Mouse (Mus musculus): ENCODE measurements around the gene Dlgap5. TPM values are rescaled to one million over a fixed set of nuclear protein-coding genes. Genes with fewer than 3 reads are reported as not detected.

The Dlgap5 gene
- total and polyA plus RNA-seq, 2 experiments from 2014 or later, result 5.5 to 10.0 TPM

DNA sequence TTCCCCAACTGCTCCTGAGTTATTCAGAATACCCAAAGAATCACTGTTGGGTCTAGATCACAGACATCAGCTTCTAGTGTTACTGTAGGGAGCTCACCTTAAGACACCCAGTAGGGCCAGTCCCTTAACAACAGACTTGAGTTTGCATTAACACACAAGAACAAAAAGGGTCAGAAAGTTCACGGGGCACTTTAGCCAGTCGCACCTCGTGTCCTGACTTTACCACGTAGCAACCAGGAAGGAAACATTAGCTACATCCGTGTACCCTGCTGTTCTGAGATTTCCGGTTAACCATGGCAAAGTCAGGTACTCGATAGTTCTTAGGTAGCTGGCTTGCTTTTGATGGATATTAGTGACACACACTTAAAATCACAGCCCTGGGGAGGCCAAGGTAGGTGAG is 34.3 kb downstream of the Dlgap5 start:
- no peak overlapping the region for H3K4me2 ChIP-seq (ENCODE audit: low read depth, low read length)
- no peaks in the 10 kb centered on the region for H3K4me1 ChIP-seq (ENCODE audit: insufficient read depth, low read length)
- no peak overlapping the region for H3K9ac ChIP-seq (replicated peaks; ENCODE audit: low read length)
- H3K27ac ChIP-seq, result no peak overlapping the region
- H3K27me3 ChIP-seq (ENCODE audit: insufficient read depth, low read length), result no peaks in the 10 kb centered on the region
- ATAC-seq (no peak), DNase-seq (ENCODE audit: low spot score) (no peak)
- H3K36me3 ChIP-seq (ENCODE audit: insufficient read depth, low read length), result no peaks in the 10 kb centered on the region
- H3K4me3 ChIP-seq (ENCODE audit: low read length), result no peak overlapping the region
- H3K9me3 ChIP-seq (ENCODE audit: low read length), result no peaks in the 10 kb centered on the region
- 81% methylated on average over 7 of the region's 7 CpGs for WGBS
- TF ChIP-seq CTCF (IDR thresholded peaks at IDR 0.05; ENCODE audit: low read depth), result no peak

DNA sequence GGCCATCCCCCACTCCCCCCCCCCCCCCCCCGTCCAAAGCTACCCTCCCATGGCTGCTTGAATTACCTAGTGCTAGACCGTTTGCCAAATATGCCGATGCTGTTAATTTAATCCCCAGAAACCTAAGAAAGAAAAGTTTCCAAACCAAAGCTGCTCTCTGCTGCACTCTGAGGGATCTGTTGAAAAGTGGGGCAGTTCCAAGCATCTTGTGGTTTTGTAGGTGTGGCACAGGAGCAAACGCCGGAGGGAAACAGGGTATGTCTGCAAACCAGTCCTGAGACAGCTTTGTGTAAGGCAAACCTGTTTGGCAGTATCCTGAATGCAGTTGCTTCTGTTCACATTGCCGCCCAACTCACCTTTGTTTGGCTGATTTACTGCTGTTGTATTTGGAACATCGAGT is 39.9 kb downstream of the Dlgap5 start:
- DNase-seq (ENCODE audit: low spot score) (no peak), ATAC-seq (no peak)
- Histone ChIP-seq H3K27ac (no peak overlapping the region), H3K36me3 (ENCODE audit: insufficient read depth, low read length) (no peaks in the 10 kb centered on the region), H3K9me3 (ENCODE audit: low read length) (no peaks in the 10 kb centered on the region), H3K27me3 (ENCODE audit: insufficient read depth, low read length) (peaks cover 5% of the 10 kb centered on the region; the same call in 1 of the 2 replicates), H3K9ac (replicated peaks; ENCODE audit: low read length) (no peak overlapping the region), H3K4me2 (ENCODE audit: low read depth, low read length) (no peak overlapping the region), H3K4me1 (ENCODE audit: insufficient read depth, low read length) (peaks cover 13% of the 10 kb centered on the region), H3K4me3 (ENCODE audit: low read length) (no peak overlapping the region)
- no peak for TF ChIP-seq CTCF (IDR thresholded peaks at IDR 0.05; ENCODE audit: low read depth)
- WGBS, result 85% methylated on average over 7 of the region's 7 CpGs

DNA sequence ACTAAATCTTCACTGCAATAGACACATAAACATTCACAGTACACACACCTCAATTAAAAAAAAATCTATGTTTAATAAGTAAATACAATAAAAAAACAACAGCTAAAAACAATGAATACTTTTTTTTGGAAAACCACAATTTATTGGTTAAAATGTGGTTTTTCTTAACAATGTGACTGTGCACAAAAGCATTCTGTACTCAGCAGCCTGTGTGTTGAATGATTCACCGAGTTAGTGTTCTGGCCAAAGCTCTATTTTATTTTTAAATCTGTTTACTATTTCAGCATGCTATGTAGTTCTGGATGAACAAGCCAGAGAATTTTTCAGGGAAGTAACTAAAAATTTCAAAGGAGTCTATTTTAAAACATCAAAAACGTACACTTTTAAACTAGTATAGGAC is 41.7 kb downstream of the Dlgap5 start:
- TF ChIP-seq CTCF (IDR thresholded peaks at IDR 0.05; ENCODE audit: low read depth), result no peak
- Histone ChIP-seq H3K27me3 (ENCODE audit: insufficient read depth, low read length) (peaks cover 5% of the 10 kb centered on the region; the same call in 1 of the 2 replicates), H3K9me3 (ENCODE audit: low read length) (no peaks in the 10 kb centered on the region), H3K4me2 (ENCODE audit: low read depth, low read length) (no peak overlapping the region), H3K27ac (no peak overlapping the region), H3K4me1 (ENCODE audit: insufficient read depth, low read length) (peaks cover 13% of the 10 kb centered on the region), H3K4me3 (ENCODE audit: low read length) (no peak overlapping the region), H3K36me3 (ENCODE audit: insufficient read depth, low read length) (no peaks in the 10 kb centered on the region), H3K9ac (replicated peaks; ENCODE audit: low read length) (no peak overlapping the region)
- ATAC-seq (no peak), DNase-seq (ENCODE audit: low spot score) (no peak)
- WGBS, result 77% methylated on average over 2 of the region's 2 CpGs

DNA sequence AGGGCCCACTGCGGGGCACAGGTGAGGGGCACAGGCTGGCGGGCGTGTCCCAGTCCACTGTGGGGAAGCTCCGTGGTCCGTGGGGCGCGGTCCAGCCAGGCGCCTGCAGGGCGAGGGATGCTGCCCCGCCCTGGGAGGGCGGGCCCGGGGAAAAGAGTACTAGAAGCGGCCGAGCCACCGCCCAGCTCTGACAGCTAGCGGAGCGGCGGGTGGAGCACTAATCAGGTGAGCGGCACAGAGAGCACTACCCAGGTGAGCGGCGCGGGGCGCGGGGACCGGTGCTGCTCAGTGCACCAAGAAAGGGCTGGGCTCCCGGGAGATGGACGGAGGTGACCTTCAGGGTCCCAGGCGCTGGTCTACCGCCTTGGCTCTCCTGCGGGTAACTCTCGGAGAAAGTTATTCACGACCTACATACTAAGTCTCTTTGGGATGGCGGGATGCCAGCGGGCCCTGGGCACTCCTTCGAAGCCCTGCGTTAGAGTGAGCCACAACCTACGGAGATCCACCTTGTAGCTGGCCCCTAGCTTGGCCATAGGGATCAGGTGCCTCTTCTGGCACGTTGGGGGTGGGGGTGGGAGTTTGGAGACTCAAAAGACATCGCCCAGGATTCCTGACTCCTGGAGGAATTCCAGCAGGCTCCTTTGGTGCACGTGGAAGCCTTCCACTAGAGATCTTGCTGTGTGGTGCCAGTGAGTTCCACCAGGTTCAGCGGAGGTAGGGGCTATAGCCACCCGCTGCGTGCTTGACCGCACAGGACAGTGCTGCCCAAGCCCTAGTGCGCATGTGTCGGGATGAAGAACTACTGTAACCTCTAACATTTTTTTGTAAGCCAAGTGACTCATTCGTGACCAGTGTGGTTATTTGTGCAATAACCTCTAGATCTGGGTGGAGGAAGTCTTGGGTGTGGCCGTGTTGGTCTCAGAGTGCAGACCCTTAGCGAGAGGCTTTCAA is 44.2 kb downstream of the Dlgap5 start:
- Histone ChIP-seq H3K4me2 (ENCODE audit: low read depth, low read length) (peak overlapping the region; percentile 69), H3K27ac (no peak overlapping the region), H3K36me3 (ENCODE audit: insufficient read depth, low read length) (no peaks in the 10 kb centered on the region), H3K27me3 (ENCODE audit: insufficient read depth, low read length) (peaks cover 5% of the 10 kb centered on the region; the same call in 1 of the 2 replicates), H3K9me3 (ENCODE audit: low read length) (no peaks in the 10 kb centered on the region), H3K4me3 (ENCODE audit: low read length) (peak overlapping the region; percentile 31), H3K9ac (replicated peaks; ENCODE audit: low read length) (no peak overlapping the region; the same call in 1 of the 2 replicates), H3K4me1 (ENCODE audit: insufficient read depth, low read length) (peaks cover 13% of the 10 kb centered on the region)
- no peak for TF ChIP-seq CTCF (IDR thresholded peaks at IDR 0.05; ENCODE audit: low read depth)
- ATAC-seq, result peak; percentile 41; the same call in 1 of the 2 replicates
- WGBS, result 16% methylated on average over 39 of the region's 49 CpGs
- peak; percentile 10 for DNase-seq (ENCODE audit: low spot score)

DNA sequence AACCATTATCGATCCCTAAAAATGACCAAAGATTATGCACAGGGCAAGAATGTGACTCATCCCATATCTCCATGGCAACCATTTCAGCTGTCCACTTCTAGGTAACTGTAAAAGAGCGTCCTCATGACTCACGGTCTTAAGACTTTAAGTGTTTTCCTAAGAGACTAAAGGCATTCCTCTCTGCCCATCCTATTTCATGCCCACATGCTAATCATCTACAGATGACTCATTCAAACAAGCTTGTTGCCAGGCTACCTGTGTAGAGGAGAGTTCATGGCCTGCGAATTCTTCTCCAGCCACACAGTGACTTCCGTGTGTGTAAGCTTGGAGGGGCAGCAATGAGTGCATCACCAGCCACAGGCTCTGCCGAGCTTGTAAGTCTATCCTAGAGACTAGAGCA is 46.5 kb downstream of the Dlgap5 start:
- no peaks in the 10 kb centered on the region for H3K36me3 ChIP-seq (ENCODE audit: insufficient read depth, low read length)
- TF ChIP-seq CTCF (IDR thresholded peaks at IDR 0.05; ENCODE audit: low read depth), result no peak
- WGBS, result 61% methylated on average over 6 of the region's 6 CpGs

DNA sequence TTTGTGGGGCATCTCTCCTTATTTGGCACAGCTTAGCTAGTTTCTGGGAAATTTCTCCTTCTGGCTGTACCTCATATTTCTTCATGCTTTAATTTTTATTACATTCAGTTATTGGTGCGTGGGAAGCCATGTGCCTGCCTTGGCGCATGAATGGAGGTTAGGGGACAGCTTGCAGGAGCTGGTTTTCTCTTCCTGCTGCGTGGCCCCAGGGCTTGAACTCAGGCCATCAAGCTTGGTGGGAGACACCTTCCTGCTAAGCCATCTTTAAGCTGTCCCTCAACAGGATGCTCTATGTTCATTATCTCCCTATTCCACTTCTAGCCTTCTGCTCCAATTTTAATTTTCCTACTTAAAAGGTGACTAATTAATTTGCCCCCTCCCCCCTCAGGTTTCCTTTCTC is 47.4 kb downstream of the Dlgap5 start:
- Histone ChIP-seq H3K4me3 (ENCODE audit: low read length) (no peak overlapping the region), H3K27me3 (ENCODE audit: insufficient read depth, low read length) (peaks cover 5% of the 10 kb centered on the region; the same call in 1 of the 2 replicates), H3K27ac (no peak overlapping the region), H3K9ac (replicated peaks; ENCODE audit: low read length) (no peak overlapping the region), H3K4me1 (ENCODE audit: insufficient read depth, low read length) (peaks cover 21% of the 10 kb centered on the region), H3K9me3 (ENCODE audit: low read length) (no peaks in the 10 kb centered on the region), H3K36me3 (ENCODE audit: insufficient read depth, low read length) (no peaks in the 10 kb centered on the region), H3K4me2 (ENCODE audit: low read depth, low read length) (no peak overlapping the region)
- DNase-seq (ENCODE audit: low spot score) (no peak), ATAC-seq (no peak)
- TF ChIP-seq CTCF (IDR thresholded peaks at IDR 0.05; ENCODE audit: low read depth), result no peak
- 72% methylated on average over 3 of the region's 3 CpGs for WGBS

More for the DNA sequence above, 46.5 kb downstream of the Dlgap5 start:
- Histone ChIP-seq H3K9me3 (ENCODE audit: low read length) (no peaks in the 10 kb centered on the region), H3K4me2 (ENCODE audit: low read depth, low read length) (no peak overlapping the region), H3K9ac (replicated peaks; ENCODE audit: low read length) (no peak overlapping the region), H3K27ac (no peak overlapping the region), H3K4me3 (ENCODE audit: low read length) (no peak overlapping the region), H3K4me1 (ENCODE audit: insufficient read depth, low read length) (peaks cover 16% of the 10 kb centered on the region), H3K27me3 (ENCODE audit: insufficient read depth, low read length) (peaks cover 5% of the 10 kb centered on the region; the same call in 1 of the 2 replicates)
- DNase-seq (ENCODE audit: low spot score) (no peak), ATAC-seq (no peak)

DNA sequence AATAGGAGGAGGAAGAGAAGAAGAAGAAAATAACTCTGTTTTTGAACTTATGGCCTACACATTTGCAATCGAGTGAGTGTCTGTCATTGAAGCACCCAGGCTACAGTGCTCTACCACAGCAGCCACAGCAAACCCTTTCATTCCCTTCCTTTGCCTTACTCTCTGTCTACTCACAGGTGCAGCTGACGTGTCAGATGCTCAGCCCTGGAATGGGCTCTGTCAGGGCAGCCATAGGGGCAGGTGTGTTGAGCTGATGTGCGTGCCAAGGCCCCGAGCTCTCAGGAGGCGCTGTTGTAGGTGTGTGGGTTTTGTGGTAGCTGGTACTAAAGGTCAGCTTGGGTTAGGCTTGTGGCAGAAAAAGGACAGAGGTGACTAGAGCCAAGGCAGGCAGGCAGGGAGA is 48.5 kb downstream of the Dlgap5 start:
- DNase-seq (ENCODE audit: low spot score), result no peak
- TF ChIP-seq CTCF (IDR thresholded peaks at IDR 0.05; ENCODE audit: low read depth), result no peak
- 84% methylated on average over 5 of the region's 5 CpGs for WGBS
- H3K9ac ChIP-seq (replicated peaks; ENCODE audit: low read length), result no peak overlapping the region
- peaks cover 21% of the 10 kb centered on the region for H3K4me1 ChIP-seq (ENCODE audit: insufficient read depth, low read length)
- H3K27me3 ChIP-seq (ENCODE audit: insufficient read depth, low read length), result peaks cover 5% of the 10 kb centered on the region; the same call in 1 of the 2 replicates
- H3K4me2 ChIP-seq (ENCODE audit: low read depth, low read length), result no peak overlapping the region
- H3K27ac ChIP-seq, result no peak overlapping the region
- H3K36me3 ChIP-seq (ENCODE audit: insufficient read depth, low read length), result no peaks in the 10 kb centered on the region
- H3K9me3 ChIP-seq (ENCODE audit: low read length), result no peaks in the 10 kb centered on the region
- H3K4me3 ChIP-seq (ENCODE audit: low read length), result no peak overlapping the region
- ATAC-seq, result no peak
